Mouse (Mus musculus) bone marrow macrophage, adult 2 months (primary cell): ENCODE data around the gene Mrpl44.

ENCODE experiments used
- CTCF ChIP-seq: IDR thresholded peaks from 2 replicates; pipeline ENCODE4 v1.5.1; 2012; ENCODE audit warnings: low read depth, mild to moderate bottlenecking, low read length, moderate library complexity
- POLR2A ChIP-seq: IDR thresholded peaks from 2 replicates; pipeline ENCODE4 v1.6.1; 2012; ENCODE audit warnings: mild to moderate bottlenecking, low read depth, low read length, borderline replicate concordance

DNA sequence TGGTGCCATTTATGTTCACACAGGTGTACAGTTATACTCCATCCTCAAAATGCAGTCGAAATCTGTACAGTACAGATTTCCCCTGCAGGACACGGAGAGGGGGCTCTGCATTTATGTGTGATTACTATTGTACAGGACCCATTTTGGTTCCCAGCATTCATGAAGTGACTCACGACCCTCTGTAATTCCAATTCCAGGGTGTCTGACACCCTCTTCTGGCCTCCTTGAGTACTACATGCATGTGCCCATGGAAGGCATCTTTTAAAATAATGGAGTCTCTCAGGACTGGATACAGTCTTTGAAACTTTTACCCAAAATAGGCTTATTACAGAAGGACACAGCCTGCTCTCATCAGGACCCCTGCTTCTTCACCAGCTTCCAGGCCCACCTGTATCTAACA, 6.6 kb downstream of the Mrpl44 start:
- TF ChIP-seq CTCF: no peak
- TF ChIP-seq POLR2A: no peak
